12 mouse cellular contexts compared by ENCODE assay signal in genomic region chr14:115413429-115413828, GRCm38 (mm10).
A peak's percentile ranks its signal among the peaks of the same experiment; 100 is the strongest.
DNase-seq lines count a peak whose midpoint lies in the region; ATAC-seq lines count a peak whose summit lies in the region.
"Had no signal": no experiment of that assay in that cellular context is flagged by ENCODE, and none has a peak within 500 bp of the region (broad histone marks: within the 10 kb centered on the region; RNA-seq: fewer than 3 reads in every experiment).

No protein-coding gene starts in this region.

- ATAC-seq in forebrain, embryonic 11.5 days (replicated peaks; ENCODE audit: low FRiP score), result peak; percentile 55
- ATAC-seq in forebrain, embryonic 16.5 days, result no peak
- ATAC-seq in heart, embryonic 11.5 days (replicated peaks; ENCODE audit: insufficient number of reproducible peaks, low FRiP score, low TSS enrichment), result no peak
- ATAC-seq: forebrain, embryonic 15.5 days had no signal

- H3K27ac ChIP-seq in forebrain, embryonic 11.5 days (ENCODE audit: low read depth, low read length), result no peak overlapping the region
- no peak overlapping the region for H3K27ac ChIP-seq in forebrain, embryonic 16.5 days (ENCODE audit: low read length)
- H3K27ac ChIP-seq in heart, embryonic 11.5 days (ENCODE audit: low read depth, low read length), result no peak overlapping the region
- H3K27ac ChIP-seq: embryonic facial prominence, embryonic 12.5 days; forebrain, embryonic 15.5 days had no signal

- no peaks in the 10 kb centered on the region for H3K27me3 ChIP-seq in forebrain, embryonic 11.5 days (ENCODE audit: control insufficient read depth, insufficient read depth, low read length)
- H3K27me3 ChIP-seq in forebrain, embryonic 16.5 days (replicated peaks; ENCODE audit: control insufficient read depth, insufficient read depth, low read length), result no peaks in the 10 kb centered on the region
- H3K27me3 ChIP-seq in heart, embryonic 11.5 days (ENCODE audit: control insufficient read depth, insufficient read depth, low read length), result no peaks in the 10 kb centered on the region
- H3K27me3 ChIP-seq: embryonic facial prominence, embryonic 12.5 days; forebrain, embryonic 15.5 days had no signal

- 61% methylated on average over 1 of the region's 1 CpGs for WGBS in forebrain, embryonic 11.5 days
- 62% methylated on average over 1 of the region's 1 CpGs for WGBS in forebrain, embryonic 16.5 days
- 70% methylated on average over 1 of the region's 1 CpGs for WGBS in heart, embryonic 11.5 days (ENCODE audit: insufficient replicate concordance)

- no peak overlapping the region for H3K4me2 ChIP-seq in forebrain, embryonic 11.5 days (ENCODE audit: low read depth, low read length, severe bottlenecking)
- no peak overlapping the region for H3K4me2 ChIP-seq in forebrain, embryonic 16.5 days (ENCODE audit: low read length)
- no peak overlapping the region for H3K4me2 ChIP-seq in heart, embryonic 11.5 days
- H3K4me2 ChIP-seq: embryonic facial prominence, embryonic 12.5 days; forebrain, embryonic 15.5 days had no signal

- H3K36me3 ChIP-seq in forebrain, embryonic 11.5 days (ENCODE audit: control insufficient read depth, insufficient read depth, low read length), result no peaks in the 10 kb centered on the region
- no peaks in the 10 kb centered on the region for H3K36me3 ChIP-seq in forebrain, embryonic 16.5 days (ENCODE audit: control insufficient read depth, insufficient read depth)
- H3K36me3 ChIP-seq in heart, embryonic 11.5 days (ENCODE audit: control insufficient read depth, insufficient read depth, low read length), result no peaks in the 10 kb centered on the region
- H3K36me3 ChIP-seq: embryonic facial prominence, embryonic 12.5 days; forebrain, embryonic 15.5 days had no signal

- no peak for DNase-seq in forebrain, embryonic 11.5 days (ENCODE audit: low spot score)
- DNase-seq in retina, embryonic 14.5 days (ENCODE audit: low spot score), result peak; percentile 35
- no peak for DNase-seq in retina, postnatal 1 day
- peak; percentile 47 to 66 for DNase-seq in kidney, postnatal 25 days
- DNase-seq in adrenal gland, adult (ENCODE audit: inconsistent age in 2 of 2, low spot score in 1 of 2), result no peak
- DNase-seq in thymus, postnatal 4 days, result no peak
- DNase-seq: cerebellum, adult 2 months; heart, postnatal 10 days had no signal

- H3K4me1 ChIP-seq in forebrain, embryonic 11.5 days (replicated peaks; ENCODE audit: control insufficient read depth, insufficient read depth, low read length), result no peaks in the 10 kb centered on the region
- no peaks in the 10 kb centered on the region for H3K4me1 ChIP-seq in forebrain, embryonic 16.5 days (replicated peaks; ENCODE audit: control insufficient read depth, insufficient read depth, low read length)
- no peaks in the 10 kb centered on the region for H3K4me1 ChIP-seq in heart, embryonic 11.5 days (ENCODE audit: control insufficient read depth, insufficient read depth, low read length)
- H3K4me1 ChIP-seq: forebrain, embryonic 15.5 days had no signal

- H3K4me3 ChIP-seq in forebrain, embryonic 11.5 days (ENCODE audit: low read depth, low read length), result no peak overlapping the region
- no peak overlapping the region for H3K4me3 ChIP-seq in forebrain, embryonic 16.5 days (replicated peaks; ENCODE audit: low read length)
- H3K4me3 ChIP-seq in heart, embryonic 11.5 days (ENCODE audit: low read depth, low read length), result no peak overlapping the region
- H3K4me3 ChIP-seq: embryonic facial prominence, embryonic 12.5 days; forebrain, embryonic 15.5 days had no signal

- H3K9ac ChIP-seq in forebrain, embryonic 11.5 days (ENCODE audit: low read length), result no peak overlapping the region
- H3K9ac ChIP-seq in forebrain, embryonic 16.5 days (replicated peaks; ENCODE audit: low read depth, low read length), result no peak overlapping the region
- H3K9ac ChIP-seq in heart, embryonic 11.5 days (ENCODE audit: low read depth, low read length), result no peak overlapping the region
- H3K9ac ChIP-seq: embryonic facial prominence, embryonic 12.5 days; forebrain, embryonic 15.5 days had no signal

- H3K9me3 ChIP-seq in forebrain, embryonic 11.5 days (ENCODE audit: control insufficient read depth, low read length), result no peaks in the 10 kb centered on the region
- no peaks in the 10 kb centered on the region for H3K9me3 ChIP-seq in forebrain, embryonic 16.5 days (ENCODE audit: control insufficient read depth, low read length)
- no peaks in the 10 kb centered on the region for H3K9me3 ChIP-seq in heart, embryonic 11.5 days (replicated peaks; ENCODE audit: control insufficient read depth, low read length)
- H3K9me3 ChIP-seq: embryonic facial prominence, embryonic 12.5 days; forebrain, embryonic 15.5 days had no signal

Comparison
In these comparisons a context has a peak if more than half of its experiments do, and no peak if none do; other contexts are left out.
1. DNase-seq: peak in retina, embryonic 14.5 days (single experiment) and kidney, postnatal 25 days (2 of 2); none in forebrain, embryonic 11.5 days (single experiment), retina, postnatal 1 day (single experiment), adrenal gland, adult (0 of 2) and thymus, postnatal 4 days (single experiment).